Comparison of ENCODE assay signal across 8 mouse cellular contexts in genomic region chr3:153806077-153806772, GRCm38 (mm10). TPM values are rescaled to one million over a fixed set of nuclear protein-coding genes. Genes with fewer than 3 reads are reported as not detected.
A peak's percentile ranks its signal among the peaks of the same experiment; 100 is the strongest.
DNase-seq lines count a peak whose midpoint lies in the region; ATAC-seq and TF ChIP-seq lines count a peak whose summit lies in the region.

No protein-coding gene starts in this region.

- H3K27me3 ChIP-seq in embryonic facial prominence, embryonic 14.5 days (replicated peaks; ENCODE audit: control insufficient read depth, insufficient read depth, low read length) = no peaks in the 10 kb centered on the region
- H3K27me3 ChIP-seq in kidney, adult 2 months (replicated peaks; ENCODE audit: control insufficient read depth, insufficient read depth, low read length) = no peaks in the 10 kb centered on the region
- no peaks in the 10 kb centered on the region for H3K27me3 ChIP-seq in limb, embryonic 10.5 days (ENCODE audit: low read depth, poor library complexity, severe bottlenecking)
- H3K27me3 ChIP-seq in midbrain, embryonic 14.5 days (ENCODE audit: control insufficient read depth, insufficient read depth, low read length) = no peaks in the 10 kb centered on the region
- no peaks in the 10 kb centered on the region; the same call in 1 of the 2 replicates for H3K27me3 ChIP-seq in spleen, adult 2 months (ENCODE audit: control insufficient read depth, insufficient read depth, low read length)

- no peaks in the 10 kb centered on the region for H3K36me3 ChIP-seq in embryonic facial prominence, embryonic 14.5 days (ENCODE audit: control insufficient read depth, insufficient read depth, low read length)
- H3K36me3 ChIP-seq in kidney, adult 2 months (ENCODE audit: control insufficient read depth, insufficient read depth, low read length) = no peaks in the 10 kb centered on the region
- H3K36me3 ChIP-seq in limb, embryonic 10.5 days = no peaks in the 10 kb centered on the region
- no peaks in the 10 kb centered on the region for H3K36me3 ChIP-seq in midbrain, embryonic 14.5 days (ENCODE audit: control insufficient read depth, insufficient read depth, low read length)
- H3K36me3 ChIP-seq in spleen, adult 2 months (ENCODE audit: control insufficient read depth, insufficient read depth, low read length) = no peaks in the 10 kb centered on the region

- peak; percentile 78 for DNase-seq in A20 (ENCODE audit: low read depth, low spot score)
- DNase-seq in adrenal gland, postnatal 4 days (ENCODE audit: low spot score in 2 of 2) = peak; percentile 73 to 74
- peak; percentile 97 for DNase-seq in embryonic facial prominence, embryonic 14.5 days (ENCODE audit: low spot score)
- DNase-seq in heart, adult 8-10 months (ENCODE audit: low spot score) = peak; percentile 61
- DNase-seq in kidney, adult 2 months = peak; percentile 94
- peak; percentile 98 for DNase-seq in limb, embryonic 10.5 days (ENCODE audit: low spot score)
- peak; percentile 99 for DNase-seq in midbrain, embryonic 14.5 days
- peak; percentile 32 to 60 for DNase-seq in spleen, adult 2 months (ENCODE audit: low read depth in 1 of 2, low spot score in 2 of 2)

- peaks cover 16% of the 10 kb centered on the region for H3K4me1 ChIP-seq in embryonic facial prominence, embryonic 14.5 days (ENCODE audit: control insufficient read depth, insufficient read depth, low read length)
- peaks cover 3% of the 10 kb centered on the region; the same call in 1 of the 2 replicates for H3K4me1 ChIP-seq in kidney, adult 2 months (ENCODE audit: control insufficient read depth, insufficient read depth, low read length)
- H3K4me1 ChIP-seq in limb, embryonic 10.5 days = peaks cover 35% of the 10 kb centered on the region
- peaks cover 7% of the 10 kb centered on the region; the same call in 1 of the 2 replicates for H3K4me1 ChIP-seq in midbrain, embryonic 14.5 days (ENCODE audit: control insufficient read depth, insufficient read depth, low read length)
- no peaks in the 10 kb centered on the region for H3K4me1 ChIP-seq in spleen, adult 2 months (ENCODE audit: control insufficient read depth, insufficient read depth, insufficient read length)

- H3K27ac ChIP-seq in embryonic facial prominence, embryonic 14.5 days (replicated peaks; ENCODE audit: low read depth, low read length) = no peak overlapping the region
- no peak overlapping the region for H3K27ac ChIP-seq in kidney, adult 2 months (ENCODE audit: insufficient read depth, low read depth, low read length)
- peak overlapping the region; percentile 68 for H3K27ac ChIP-seq in limb, embryonic 10.5 days
- H3K27ac ChIP-seq in midbrain, embryonic 14.5 days (replicated peaks; ENCODE audit: low read depth, low read length) = no peak overlapping the region
- H3K27ac ChIP-seq in spleen, adult 2 months (ENCODE audit: insufficient read depth, low read length) = no peak overlapping the region

- WGBS in embryonic facial prominence, embryonic 14.5 days = 29% methylated on average over 14 of the region's 14 CpGs
- 32% methylated on average over 14 of the region's 14 CpGs for WGBS in kidney, adult 2 months
- 41% methylated on average over 14 of the region's 14 CpGs for WGBS in limb, embryonic 10.5 days
- 36% methylated on average over 14 of the region's 14 CpGs for WGBS in midbrain, embryonic 14.5 days
- 45% methylated on average over 14 of the region's 14 CpGs for whole genome bisulfite sequencing in spleen, adult 2 months

- no peaks in the 10 kb centered on the region for H3K9me3 ChIP-seq in embryonic facial prominence, embryonic 14.5 days (ENCODE audit: control insufficient read depth, low read length)
- no peaks in the 10 kb centered on the region for H3K9me3 ChIP-seq in limb, embryonic 10.5 days (replicated peaks)
- H3K9me3 ChIP-seq in midbrain, embryonic 14.5 days (ENCODE audit: control insufficient read depth, low read length) = no peaks in the 10 kb centered on the region

- peak overlapping the region; percentile 21; the same call in 1 of the 2 replicates for H3K4me2 ChIP-seq in embryonic facial prominence, embryonic 14.5 days (ENCODE audit: low read depth, low read length)
- no peak overlapping the region for H3K4me2 ChIP-seq in midbrain, embryonic 14.5 days (ENCODE audit: low read length)

- TF ChIP-seq CTCF in kidney, adult 2 months (conservative IDR thresholded peaks at IDR 0.05; ENCODE audit: insufficient read depth, insufficient read length, low read depth, low read length) = peak; percentile 88
- peak; percentile 88; the same call in 1 of the 2 replicates for TF ChIP-seq CTCF in spleen, adult 2 months (IDR thresholded peaks at IDR 0.05; ENCODE audit: extremely low read depth, insufficient read depth, insufficient read length, insufficient replicate concordance)

- no peak overlapping the region for H3K4me3 ChIP-seq in embryonic facial prominence, embryonic 14.5 days (ENCODE audit: low read depth, low read length)
- H3K4me3 ChIP-seq in kidney, adult 2 months (ENCODE audit: insufficient read depth, low read depth, low read length) = no peak overlapping the region
- no peak overlapping the region for H3K4me3 ChIP-seq in limb, embryonic 10.5 days
- no peak overlapping the region for H3K4me3 ChIP-seq in midbrain, embryonic 14.5 days (replicated peaks; ENCODE audit: low read depth, low read length)
- no peak overlapping the region for H3K4me3 ChIP-seq in spleen, adult 2 months (ENCODE audit: extremely low read depth, insufficient read depth, insufficient read length)

- peak; percentile 87 for ATAC-seq in embryonic facial prominence, embryonic 14.5 days (ENCODE audit: low read depth)
- peak; percentile 91 for ATAC-seq in midbrain, embryonic 14.5 days (ENCODE audit: low FRiP score, low TSS enrichment)

- no peak overlapping the region for H3K9ac ChIP-seq in embryonic facial prominence, embryonic 14.5 days (ENCODE audit: low read depth, low read length)
- no peak overlapping the region for H3K9ac ChIP-seq in midbrain, embryonic 14.5 days (replicated peaks; ENCODE audit: low read length)

- TF ChIP-seq POLR2A in kidney, adult 2 months (IDR thresholded peaks at IDR 0.05; ENCODE audit: low read depth, low read length) = no peak
- TF ChIP-seq POLR2A in spleen, adult 2 months (IDR thresholded peaks at IDR 0.05; ENCODE audit: low read depth, low read length) = no peak

RNA-seq across cellular contexts. Expression of gene Asb17, which starts 37.8 kb away (rescaled TPM):
- total RNA-seq in adrenal gland, postnatal 4 days (2021) = not detected
- polyA plus RNA-seq in embryonic facial prominence, embryonic 14.5 days (2014; fragmentation: Nextera tagmentation; extraction: Ambion mirVana) = 0.63 and 1.0 TPM in 2 replicates
- not detected for total RNA-seq in heart, adult 8-10 months (2022)
- polyA plus RNA-seq in kidney, adult 2 months (2012; rRNA removed) = 0.05 and 0.15 TPM in 2 replicates
- polyA plus RNA-seq in limb, embryonic 10.5 days (2016; fragmentation: Nextera tagmentation; extraction: Ambion mirVana) = 0.31 and 0.33 TPM in 2 replicates
- not detected in 2 replicates for polyA plus RNA-seq in midbrain, embryonic 14.5 days (2014; fragmentation: Nextera tagmentation; extraction: Ambion mirVana)
- 0.05 and 0.16 TPM in 2 replicates for polyA plus RNA-seq in spleen, adult 2 months (2012; rRNA removed)

Comparison
In these comparisons a context has a peak if more than half of its experiments do, and no peak if none do; other contexts are left out.
1. DNase-seq: peak in every context shown above with its lines; median percentile 99 in midbrain, embryonic 14.5 days; 98 in limb, embryonic 10.5 days; 97 in embryonic facial prominence, embryonic 14.5 days; 94 in kidney, adult 2 months; 78 in A20; 74 in adrenal gland, postnatal 4 days; 61 in heart, adult 8-10 months; 46 in spleen, adult 2 months.